Mouse (Mus musculus) CH12.LX (cell line): ENCODE data around the gene Nup210. TPM values are rescaled to one million over a fixed set of nuclear protein-coding genes. Genes with fewer than 3 reads are reported as not detected.

Experiments
- DNase-seq: peaks from one replicate; pipeline ENCODE4 v3.0.0-alpha.2; 2013; ENCODE audit errors: extremely low read depth
- H3K27ac ChIP-seq: 2 replicates; pipeline ENCODE4 v1.5.1; 2012; ENCODE audit warnings: low read depth, mild to moderate bottlenecking, control low read depth, moderate library complexity; ENCODE audit not compliant: insufficient read depth
- H3K27me3 ChIP-seq: replicated peaks from 2 replicates; pipeline ENCODE3; 2012; ENCODE audit warnings: inconsistent platforms
- H3K36me3 ChIP-seq, 2 experiments: replicated peaks in 1 of 2; 2 replicates each; pipeline versions ENCODE3 to v1.6.1; 2012; ENCODE audit warnings: inconsistent platforms in 1 of 2, low read length in 1 of 2, mild to moderate bottlenecking in 1 of 2, mixed read lengths in 1 of 2, moderate library complexity in 1 of 2; ENCODE audit not compliant: control insufficient read depth in 1 of 2, insufficient read depth in 1 of 2
- H3K4me1 ChIP-seq, 2 experiments: 2 replicates each; pipeline ENCODE4 v1.6.1; 2012; ENCODE audit warnings: inconsistent platforms in 1 of 2, moderate library complexity in 1 of 2; ENCODE audit not compliant: insufficient read depth in 2 of 2, control insufficient read depth in 1 of 2
- H3K4me2 ChIP-seq: 2 replicates; pipeline ENCODE4 v1.6.1; 2012; ENCODE audit warnings: low read depth, mild to moderate bottlenecking, control low read depth; ENCODE audit not compliant: poor library complexity, insufficient read depth, severe bottlenecking
- H3K4me3 ChIP-seq, 3 experiments: fragments of 150-350 bp in 1 of 3; sonication (generic) in 1 of 3; replicated peaks in 1 of 3; 2 replicates each; pipeline versions ENCODE3 to v1.5.1; 2011 to 2012; ENCODE audit warnings: low read depth in 2 of 3, low read length in 2 of 3, mild to moderate bottlenecking in 2 of 3, moderate library complexity in 2 of 3, control low read depth in 1 of 3, improper control_type of control experiment in 1 of 3, inconsistent platforms in 1 of 3, mixed read lengths in 1 of 3; ENCODE audit not compliant: poor library complexity in 1 of 3
- H3K79me2 ChIP-seq: replicated peaks from 2 replicates; pipeline ENCODE4 v1.6.1; 2012; ENCODE audit warnings: mild to moderate bottlenecking, moderate library complexity; ENCODE audit not compliant: control insufficient read depth, poor library complexity, insufficient read depth, severe bottlenecking; ENCODE audit errors: extremely low read depth
- H3K9ac ChIP-seq: 2 replicates; pipeline ENCODE4 v1.6.1; 2012; ENCODE audit warnings: low read depth, mild to moderate bottlenecking, control low read depth, moderate library complexity; ENCODE audit not compliant: insufficient read depth
- H3K9me3 ChIP-seq: replicated peaks from 2 replicates; pipeline ENCODE3; 2012; ENCODE audit warnings: low read length, inconsistent platforms, mixed read lengths
- CTCF ChIP-seq, 2 experiments: IDR thresholded peaks in 1 of 2; conservative IDR thresholded peaks in 1 of 2; 2 replicates each; pipeline ENCODE4 v1.5.1; 2011 to 2012; ENCODE audit warnings: low read depth in 2 of 2, low read length in 2 of 2, improper control_type of control experiment in 1 of 2, inconsistent platforms in 1 of 2, mild to moderate bottlenecking in 1 of 2, moderate library complexity in 1 of 2
- E2F4 ChIP-seq: IDR thresholded peaks from 2 replicates; pipeline ENCODE4 v1.6.1; 2011; ENCODE audit warnings: low read depth, low read length, improper control_type of control experiment; ENCODE audit not compliant: insufficient replicate concordance
- EP300 ChIP-seq: IDR thresholded peaks from 2 replicates; pipeline ENCODE4 v1.6.1; 2011; ENCODE audit warnings: low read length, improper control_type of control experiment
- ETS1 ChIP-seq: conservative IDR thresholded peaks from 2 replicates; pipeline ENCODE4 v1.6.1; 2012; ENCODE audit warnings: low read depth, mild to moderate bottlenecking, inconsistent platforms, low read length, improper control_type of control experiment, moderate library complexity
- GABPA ChIP-seq: IDR thresholded peaks from 2 replicates; pipeline ENCODE4 v1.6.1; 2012; ENCODE audit warnings: low read depth, low read length, improper control_type of control experiment, inconsistent platforms; ENCODE audit not compliant: insufficient replicate concordance
- HCFC1 ChIP-seq: IDR thresholded peaks from 2 replicates; pipeline ENCODE4 v1.6.1; 2012; ENCODE audit warnings: low read depth, mild to moderate bottlenecking, inconsistent platforms, low read length, improper control_type of control experiment
- JUN ChIP-seq: IDR thresholded peaks from 2 replicates; pipeline ENCODE4 v1.6.1; 2011; ENCODE audit warnings: low read depth, mild to moderate bottlenecking, low read length, improper control_type of control experiment, moderate library complexity; ENCODE audit not compliant: insufficient read depth
- MAX ChIP-seq: IDR thresholded peaks from 2 replicates; pipeline ENCODE4 v1.6.1; 2011; ENCODE audit warnings: low read length, improper control_type of control experiment
- MYC ChIP-seq: IDR thresholded peaks from 2 replicates; pipeline ENCODE4 v1.6.1; 2011; ENCODE audit warnings: low read depth, mild to moderate bottlenecking, improper control_type of control experiment, low read length
- NELFE ChIP-seq: IDR thresholded peaks from 2 replicates; pipeline ENCODE4 v1.6.1; 2011; ENCODE audit warnings: low read depth, low read length, improper control_type of control experiment
- PAX5 ChIP-seq: IDR thresholded peaks from 2 replicates; pipeline ENCODE4 v1.6.1; 2012; ENCODE audit warnings: low read length, inconsistent platforms, mixed read lengths
- POLR2A ChIP-seq: IDR thresholded peaks from 2 replicates; pipeline ENCODE4 v1.6.1; 2011; ENCODE audit warnings: low read depth, mild to moderate bottlenecking, improper control_type of control experiment, low read length
- RAD21 ChIP-seq: IDR thresholded peaks from 2 replicates; pipeline ENCODE4 v1.6.1; 2011; ENCODE audit warnings: low read depth, mild to moderate bottlenecking, low read length, improper control_type of control experiment, moderate library complexity
- RCOR1 ChIP-seq: conservative IDR thresholded peaks from 2 replicates; pipeline ENCODE4 v1.6.1; 2012; ENCODE audit warnings: low read depth, mild to moderate bottlenecking, inconsistent platforms, low read length, improper control_type of control experiment
- SIN3A ChIP-seq: IDR thresholded peaks from 2 replicates; pipeline ENCODE4 v1.6.1; 2012; ENCODE audit warnings: low read length, improper control_type of control experiment, inconsistent platforms
- SMC3 ChIP-seq: IDR thresholded peaks from 2 replicates; pipeline ENCODE4 v1.6.1; 2011; ENCODE audit warnings: low read depth, low read length, improper control_type of control experiment
- TBP ChIP-seq: conservative IDR thresholded peaks from 2 replicates; pipeline ENCODE4 v1.6.1; 2011; ENCODE audit warnings: low read depth, low read length, improper control_type of control experiment
- TCF12 ChIP-seq: IDR thresholded peaks from 2 replicates; pipeline ENCODE4 v1.6.1; 2014; ENCODE audit warnings: low read depth, mild to moderate bottlenecking, inconsistent platforms, low read length, improper control_type of control experiment
- USF2 ChIP-seq: conservative IDR thresholded peaks from 2 replicates; pipeline ENCODE4 v1.6.1; 2011; ENCODE audit warnings: low read depth, low read length, improper control_type of control experiment
- ZMIZ1 ChIP-seq: IDR thresholded peaks from 2 replicates; pipeline ENCODE4 v1.6.1; 2012; ENCODE audit warnings: low read depth, mild to moderate bottlenecking, inconsistent platforms, low read length, improper control_type of control experiment
- ZNF384 ChIP-seq: IDR thresholded peaks from 2 replicates; pipeline ENCODE4 v1.6.1; 2012; ENCODE audit warnings: low read depth, low read length, improper control_type of control experiment, inconsistent platforms
- dilution Hi-C: fragments of 300-500 bp; cut with MboI; formaldehyde crosslinking; loops from 2 replicates; pipeline ENCODE4 v1.14.3; 2020; ENCODE audit warnings: low sequenced_read_pairs; ENCODE audit not compliant: extremely low pct_unique_long_range_greater_than_20kb, extremely low pct_ligation_motif_present
- in situ Hi-C: fragments of 300-500 bp; cut with MboI; formaldehyde crosslinking; loops from 3 replicates; pipeline ENCODE4 v1.14.3; 2019; ENCODE audit warnings: low sequenced_read_pairs, low pct_ligation_motif_present, low pct_unique_long_range_greater_than_20kb, mixed read lengths
- polyA plus RNA-seq: library from polyadenylated mRNA; unstranded; fragments of >175 nt; gene quantifications from 2 replicates; pipeline ENCODE4 v1.2.1, GENCODE M21; 2012; ENCODE audit warnings: low read depth; ENCODE audit not compliant: insufficient read length
- total RNA-seq, 2 experiments: library from RNA; depleted of rRNA; stranded (reverse); fragments of 300-350 nt in 1 of 2; fragments of >200 nt in 1 of 2; gene quantifications; 2 replicates each; pipeline ENCODE4 v1.2.3; 2012 to 2014

The Nup210 gene
- total and polyA plus RNA-seq, 3 experiments: 41.9 to 103 (median 73.1) TPM

- Histone ChIP-seq H3K9ac (no peak overlapping the region), H3K27me3 (no peaks in the 10 kb centered on the region), H3K9me3 (peaks cover 3% of the 10 kb centered on the region), H3K4me2 (no peak overlapping the region), H3K27ac (no peak overlapping the region), H3K36me3 (peaks cover 0 to 52% of the 10 kb centered on the region in 2 experiments), H3K4me3 (no peak overlapping the region), H3K4me1 (peaks cover 24 to 83% of the 10 kb centered on the region in 2 experiments), H3K79me2 (peaks cover 63% of the 10 kb centered on the region)
- TF ChIP-seq SIN3A: no peak
- no peak for TF ChIP-seq USF2
- TF ChIP-seq MAX: no peak
- no peak for TF ChIP-seq RAD21
- DNase-seq: no peak
- dilution Hi-C loops (no loop called here), in situ Hi-C loops (no loop called here)
These were observed 8.2 kb downstream of the Nup210 start for GRCm38 (mm10) chr6:91108301-91108916.

GRCm38 (mm10) chr6:91105400-91106129, 11.1 kb downstream of the Nup210 start:
- dilution Hi-C loops: no loop called here
- peaks cover 2 to 56% of the 10 kb centered on the region in 2 experiments for H3K36me3 ChIP-seq

More at GRCm38 (mm10) chr6:91105400-91106129, 11.1 kb downstream of the Nup210 start:
- H3K27ac ChIP-seq: no peak overlapping the region
- no peak overlapping the region for H3K9ac ChIP-seq
- no peak overlapping the region for H3K4me3 ChIP-seq
- H3K4me2 ChIP-seq: no peak overlapping the region
- in situ Hi-C loops: no loop called here
- H3K27me3 ChIP-seq: no peaks in the 10 kb centered on the region
- H3K79me2 ChIP-seq: peaks cover 42% of the 10 kb centered on the region
- TF ChIP-seq NELFE: no peak
- no peak for TF ChIP-seq ZNF384
- no peak for TF ChIP-seq TCF12
- peak; percentile 70 for TF ChIP-seq SMC3
- no peak for TF ChIP-seq JUN
- peak; percentile 57 for TF ChIP-seq RAD21
- TF ChIP-seq CTCF (conservative IDR thresholded peaks at IDR 0.05 in 1 of 2, IDR thresholded peaks at IDR 0.05 in 1 of 2; ENCODE audit: low read depth in 2 of 2, low read length in 2 of 2): peak in 1 of 2 experiments; percentile 74; a peak in 2 of 4 replicates
- TF ChIP-seq RCOR1: no peak
- no peak for TF ChIP-seq E2F4
- no peak for TF ChIP-seq ETS1
- no peak for TF ChIP-seq POLR2A
- no peak for TF ChIP-seq GABPA
- TF ChIP-seq HCFC1: no peak
- TF ChIP-seq MYC: no peak
- no peak for TF ChIP-seq USF2
- no peak for TF ChIP-seq TBP
- TF ChIP-seq ZMIZ1: no peak
- TF ChIP-seq EP300: no peak
- TF ChIP-seq PAX5: no peak
- no peak for DNase-seq
- no peaks in the 10 kb centered on the region for H3K9me3 ChIP-seq
- H3K4me1 ChIP-seq: peaks cover 33 to 87% of the 10 kb centered on the region in 2 experiments
